10 mouse cellular contexts compared by ENCODE assay signal in genomic region chr8:9770261-9770998, GRCm38 (mm10). TPM values are rescaled to one million over a fixed set of nuclear protein-coding genes. Genes with fewer than 3 reads are reported as not detected.
A peak's percentile ranks its signal among the peaks of the same experiment; 100 is the strongest.
DNase-seq lines count a peak whose midpoint lies in the region; ATAC-seq lines count a peak whose summit lies in the region.
"Had no signal": no experiment of that assay in that cellular context is flagged by ENCODE, and none has a peak within 500 bp of the region (broad histone marks: within the 10 kb centered on the region; RNA-seq: fewer than 3 reads in every experiment).

No protein-coding gene starts in this region.

- H3K36me3 ChIP-seq in heart, embryonic 13.5 days = no peaks in the 10 kb centered on the region
- no peaks in the 10 kb centered on the region for H3K36me3 ChIP-seq in forebrain, embryonic 11.5 days (ENCODE audit: control insufficient read depth, insufficient read depth, low read length)
- no peaks in the 10 kb centered on the region for H3K36me3 ChIP-seq in midbrain, embryonic 11.5 days (ENCODE audit: control insufficient read depth, insufficient read depth, low read length)

- H3K4me3 ChIP-seq in heart, embryonic 13.5 days = peak overlapping the region; percentile 61
- peak overlapping the region; percentile 59 for H3K4me3 ChIP-seq in forebrain, embryonic 11.5 days (ENCODE audit: low read depth, low read length)
- peak overlapping the region; percentile 66 for H3K4me3 ChIP-seq in midbrain, embryonic 11.5 days (ENCODE audit: low read depth, low read length)

- H3K9ac ChIP-seq in heart, embryonic 13.5 days = peak overlapping the region; percentile 52
- H3K9ac ChIP-seq in forebrain, embryonic 11.5 days (ENCODE audit: low read length) = peak overlapping the region; percentile 58
- H3K9ac ChIP-seq in midbrain, embryonic 11.5 days (ENCODE audit: low read length) = peak overlapping the region; percentile 66

- no peak for ATAC-seq in heart, embryonic 13.5 days (ENCODE audit: extremely low read depth, insufficient number of reproducible peaks, low FRiP score, low TSS enrichment)
- ATAC-seq in forebrain, embryonic 11.5 days (replicated peaks; ENCODE audit: low FRiP score) = peak; percentile 60
- ATAC-seq in midbrain, embryonic 11.5 days (ENCODE audit: low FRiP score) = peak; percentile 61

- peak overlapping the region; percentile 93 for H3K4me2 ChIP-seq in heart, embryonic 13.5 days
- H3K4me2 ChIP-seq in forebrain, embryonic 11.5 days (ENCODE audit: low read depth, low read length, severe bottlenecking) = peak overlapping the region; percentile 95
- H3K4me2 ChIP-seq in midbrain, embryonic 11.5 days = peak overlapping the region; percentile 72

- H3K9me3 ChIP-seq in heart, embryonic 13.5 days = no peaks in the 10 kb centered on the region
- H3K9me3 ChIP-seq in forebrain, embryonic 11.5 days (ENCODE audit: control insufficient read depth, low read length) = no peaks in the 10 kb centered on the region
- H3K9me3 ChIP-seq in midbrain, embryonic 11.5 days (ENCODE audit: control insufficient read depth, low read length) = no peaks in the 10 kb centered on the region

- H3K4me1 ChIP-seq in heart, embryonic 13.5 days = peaks cover 24% of the 10 kb centered on the region
- peaks cover 2% of the 10 kb centered on the region; the same call in 1 of the 2 replicates for H3K4me1 ChIP-seq in forebrain, embryonic 11.5 days (replicated peaks; ENCODE audit: control insufficient read depth, insufficient read depth, low read length)
- H3K4me1 ChIP-seq in midbrain, embryonic 11.5 days (ENCODE audit: control insufficient read depth, insufficient read depth, low read length) = peaks cover 2% of the 10 kb centered on the region; the same call in 1 of the 2 replicates

- peaks cover 56% of the 10 kb centered on the region for H3K27me3 ChIP-seq in heart, embryonic 13.5 days (replicated peaks)
- peaks cover 17% of the 10 kb centered on the region for H3K27me3 ChIP-seq in forebrain, embryonic 11.5 days (ENCODE audit: control insufficient read depth, insufficient read depth, low read length)
- peaks cover 6% of the 10 kb centered on the region for H3K27me3 ChIP-seq in midbrain, embryonic 11.5 days (ENCODE audit: control insufficient read depth, insufficient read depth, low read length)
- H3K27me3 ChIP-seq: CH12.LX had no signal

- WGBS in heart, embryonic 13.5 days = under 1% methylated on average over 44 of the region's 48 CpGs
- 2% methylated on average over 46 of the region's 48 CpGs for WGBS in forebrain, embryonic 11.5 days
- under 1% methylated on average over 48 of the region's 48 CpGs for WGBS in midbrain, embryonic 11.5 days

- no peak overlapping the region for H3K27ac ChIP-seq in heart, embryonic 13.5 days (replicated peaks)
- peak overlapping the region; percentile 37; the same call in 1 of the 2 replicates for H3K27ac ChIP-seq in forebrain, embryonic 11.5 days (ENCODE audit: low read depth, low read length)
- H3K27ac ChIP-seq in midbrain, embryonic 11.5 days (ENCODE audit: low read depth, low read length) = peak overlapping the region; percentile 51

- DNase-seq in heart, adult 8-10 months (ENCODE audit: low spot score) = no peak
- DNase-seq in brain, adult 2 months (ENCODE audit: low read depth, low spot score) = peak; percentile 60
- peak; percentile 74 for DNase-seq in forebrain, embryonic 11.5 days (ENCODE audit: low spot score)
- DNase-seq in layer of hippocampus, adult 9-10 months (ENCODE audit: low spot score) = peak; percentile 18
- DNase-seq in midbrain, embryonic 11.5 days (ENCODE audit: low spot score, missing footprints) = peak; percentile 94
- peak; percentile 18 for DNase-seq in telencephalon, adult 2 months (ENCODE audit: low read depth, low spot score)
- DNase-seq in thymus, adult 18-20 months = no peak

RNA-seq across cellular contexts. Expression of gene Fam155a, which starts 0.5 kb away (rescaled TPM):
- polyA plus RNA-seq in heart, embryonic 13.5 days (2015; fragmentation: Nextera tagmentation; extraction: Ambion mirVana) = 0.08 and 0.19 TPM in 2 replicates
- total RNA-seq in heart, adult 8-10 months (2022) = not detected
- 3.2 and 3.4 TPM in 2 replicates for polyA plus RNA-seq in forebrain, embryonic 11.5 days (2014; fragmentation: Nextera tagmentation; extraction: Ambion mirVana)
- 3.9 and 4.4 TPM in 2 replicates for polyA plus RNA-seq in midbrain, embryonic 11.5 days (2014; fragmentation: Nextera tagmentation; extraction: Ambion mirVana)
- total RNA-seq: CH12.LX; hematopoietic stem cell, adult 5-6 weeks had no signal

Comparison
In these comparisons a context has a peak if more than half of its experiments do, and no peak if none do; other contexts are left out.
1. DNase-seq: peak in brain, adult 2 months (single experiment), forebrain, embryonic 11.5 days (single experiment), layer of hippocampus, adult 9-10 months (single experiment), midbrain, embryonic 11.5 days (single experiment) and telencephalon, adult 2 months (single experiment); none in heart, adult 8-10 months (single experiment) and thymus, adult 18-20 months (0 of 2).
2. Peak in every context shown above with its lines, with median percentiles within 50 percentile points of each other: H3K4me2 ChIP-seq, H3K4me3 ChIP-seq and H3K9ac ChIP-seq.